Mouse (Mus musculus) embryonic fibroblast, embryonic 13.5 days (primary cell): Measurements from ENCODE around the gene Gprasp1.
A peak's percentile ranks its signal among the peaks of the same experiment; 100 is the strongest.
"Not testable (repeated sequence)": the region's sequence is repeated elsewhere in the genome, so short reads cannot be mapped to it uniquely, and the experiment has no call there.

Source experiments
- CTCF ChIP-seq: IDR thresholded peaks from 2 replicates; pipeline ENCODE4 v1.5.1; 2011; ENCODE audit warnings: mild to moderate bottlenecking, control low read depth, low read length, moderate library complexity, borderline replicate concordance; ENCODE audit not compliant: insufficient read depth
- POLR2A ChIP-seq: IDR thresholded peaks from 2 replicates; pipeline ENCODE4 v1.6.1; 2011; ENCODE audit warnings: low read depth, mild to moderate bottlenecking, control low read depth, low read length, moderate library complexity

- TF ChIP-seq POLR2A = peak; percentile 51
- not testable (repeated sequence) for TF ChIP-seq CTCF
These were observed 53.2 kb downstream of the Gprasp1 start for GRCm38 (mm10) chrX:135795591-135796304.
